Mouse (Mus musculus): ENCODE measurements at regions not wholly inside any gene's neighbourhood (a gene's known extent, or its start where the extent isn't known, plus 50 kb on each side); places are given as distances from the start of the nearest gene placed in this dataset.

DNA sequence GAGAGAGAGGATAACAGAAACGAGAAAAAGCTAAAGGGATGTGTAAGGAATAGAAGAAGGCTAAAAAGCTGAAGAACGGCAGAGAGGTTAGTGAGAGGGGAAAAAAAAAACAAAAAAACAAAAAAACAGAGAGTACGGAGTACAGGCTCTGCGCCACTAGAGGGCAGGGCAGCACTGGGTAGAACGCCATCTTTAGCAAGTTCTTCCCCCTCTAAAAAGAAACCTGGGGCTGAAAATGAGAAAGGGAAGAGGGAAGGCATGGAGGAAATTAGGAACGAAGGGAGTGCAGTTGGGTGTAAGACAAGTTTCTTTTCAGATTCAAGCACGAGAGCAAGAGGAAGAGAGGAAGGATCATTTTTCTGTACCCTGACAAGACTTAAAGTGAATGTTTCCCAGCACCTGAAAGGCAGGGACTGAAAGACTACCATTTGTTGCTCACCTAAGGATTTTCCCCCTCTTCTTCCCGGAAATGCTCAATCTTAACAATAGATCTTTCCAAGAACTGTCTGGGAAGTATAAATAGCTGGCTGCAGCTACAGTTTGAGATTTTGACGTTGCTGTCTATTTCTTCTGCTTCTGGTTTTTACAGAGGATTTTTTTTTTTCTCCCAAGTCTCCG is 195.6 kb downstream of the Fam198b start:
- peak; percentile 88 for TF ChIP-seq CTCF (IDR thresholded peaks at IDR 0.05; ENCODE audit: low read depth)
- WGBS = 11% methylated on average over 10 of the region's 10 CpGs

DNA sequence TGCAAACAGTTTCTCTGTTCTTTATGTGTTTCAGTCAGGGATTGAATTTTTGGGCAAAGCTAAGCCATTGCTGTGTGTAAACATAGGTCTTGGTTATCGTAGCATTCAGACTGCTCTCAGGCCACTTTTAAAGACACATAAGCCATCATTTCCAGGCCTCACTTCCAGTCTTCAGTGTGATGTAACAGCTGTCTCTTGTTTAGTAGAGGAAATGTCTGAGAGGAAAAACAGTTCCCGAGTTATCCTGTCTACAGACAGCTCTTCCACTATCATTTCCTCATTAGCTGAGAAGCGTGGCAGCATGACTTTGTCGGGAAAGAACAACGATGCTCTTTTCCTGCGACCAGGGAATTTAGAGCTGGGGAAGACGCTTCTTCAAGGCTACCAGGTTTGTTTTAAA is 196.9 kb downstream of the Fam198b start:
- no peaks in the 10 kb centered on the region for H3K36me3 ChIP-seq (ENCODE audit: insufficient read depth)
- H3K4me3 ChIP-seq (ENCODE audit: low read depth, low read length) = no peak overlapping the region
- ATAC-seq (ENCODE audit: insufficient read depth) (peak; percentile 65; the same call in 1 of the 2 replicates), DNase-seq (peak; percentile 60)
- H3K27ac ChIP-seq (ENCODE audit: low read depth) = no peak overlapping the region
- 23% methylated on average over 7 of the region's 7 CpGs for WGBS
- TF ChIP-seq CTCF (IDR thresholded peaks at IDR 0.05; ENCODE audit: low read depth) = no peak
- no peaks in the 10 kb centered on the region for H3K27me3 ChIP-seq (ENCODE audit: insufficient read depth, low read length)
- H3K9ac ChIP-seq = no peak overlapping the region
- no peaks in the 10 kb centered on the region for H3K9me3 ChIP-seq (ENCODE audit: low read depth, low read length)
- H3K4me1 ChIP-seq (ENCODE audit: insufficient read depth) = no peaks in the 10 kb centered on the region
- H3K4me2 ChIP-seq = no peak overlapping the region

More for the DNA sequence above, 195.6 kb downstream of the Fam198b start:
- no peak overlapping the region for H3K27ac ChIP-seq (ENCODE audit: low read depth)
- ATAC-seq (ENCODE audit: insufficient read depth) = peak; percentile 38; the same call in 1 of the 2 replicates
- DNase-seq = peak; percentile 91
- H3K9me3 ChIP-seq (ENCODE audit: low read depth, low read length) = no peaks in the 10 kb centered on the region
- H3K4me1 ChIP-seq (ENCODE audit: insufficient read depth) = no peaks in the 10 kb centered on the region
- H3K27me3 ChIP-seq (ENCODE audit: insufficient read depth, low read length) = no peaks in the 10 kb centered on the region
- H3K4me2 ChIP-seq = peak overlapping the region; percentile 48
- no peak overlapping the region for H3K9ac ChIP-seq
- H3K36me3 ChIP-seq (ENCODE audit: insufficient read depth) = no peaks in the 10 kb centered on the region
- H3K4me3 ChIP-seq (ENCODE audit: low read depth, low read length) = no peak overlapping the region

DNA sequence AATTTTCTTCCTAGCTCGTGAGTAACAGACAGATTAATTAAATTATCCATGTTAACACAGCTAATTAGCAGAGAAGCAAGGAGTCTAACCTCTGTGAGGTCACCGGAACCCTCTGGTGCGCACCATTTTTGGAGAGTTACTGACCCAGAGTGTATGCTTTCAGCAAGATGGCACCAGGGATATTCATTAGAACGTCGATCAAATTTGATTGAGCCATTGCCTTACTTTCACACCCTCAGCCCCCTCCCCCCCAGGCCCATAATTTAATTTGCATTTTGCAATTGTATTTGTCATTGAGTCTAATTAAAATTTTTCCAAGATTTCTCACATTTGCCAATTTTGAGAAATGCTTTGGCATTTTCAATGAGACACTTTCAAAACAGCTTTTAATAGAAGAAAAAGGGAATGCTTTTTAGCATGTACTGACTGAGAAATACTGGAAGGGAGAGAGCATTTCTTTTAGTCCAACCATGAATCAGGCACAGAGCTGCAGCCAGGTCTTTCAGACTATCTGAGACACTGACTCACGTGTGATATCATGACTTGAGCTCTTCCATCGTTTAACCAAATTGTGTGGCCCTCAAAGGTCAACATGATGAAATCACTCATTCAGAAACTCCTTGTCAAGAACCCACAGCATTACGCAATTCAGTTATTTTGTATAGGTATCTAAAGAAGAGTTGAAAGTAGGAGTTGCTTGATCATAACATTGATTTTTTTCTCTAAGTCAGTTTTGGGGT is 198.6 kb downstream of the Fam198b start:
- no peak overlapping the region for H3K27ac ChIP-seq (ENCODE audit: low read depth)
- no peak overlapping the region for H3K4me3 ChIP-seq (ENCODE audit: low read depth, low read length)
- no peak overlapping the region for H3K9ac ChIP-seq
- no peak for TF ChIP-seq CTCF (IDR thresholded peaks at IDR 0.05; ENCODE audit: low read depth)
- no peak for DNase-seq
- H3K4me1 ChIP-seq (ENCODE audit: insufficient read depth) = no peaks in the 10 kb centered on the region
- WGBS = 72% methylated on average over 8 of the region's 8 CpGs
- H3K4me2 ChIP-seq = no peak overlapping the region
- no peaks in the 10 kb centered on the region for H3K27me3 ChIP-seq (ENCODE audit: insufficient read depth, low read length)
- no peaks in the 10 kb centered on the region for H3K36me3 ChIP-seq (ENCODE audit: insufficient read depth)
- no peaks in the 10 kb centered on the region for H3K9me3 ChIP-seq (ENCODE audit: low read depth, low read length)
- ATAC-seq (ENCODE audit: insufficient read depth) = no peak

DNA sequence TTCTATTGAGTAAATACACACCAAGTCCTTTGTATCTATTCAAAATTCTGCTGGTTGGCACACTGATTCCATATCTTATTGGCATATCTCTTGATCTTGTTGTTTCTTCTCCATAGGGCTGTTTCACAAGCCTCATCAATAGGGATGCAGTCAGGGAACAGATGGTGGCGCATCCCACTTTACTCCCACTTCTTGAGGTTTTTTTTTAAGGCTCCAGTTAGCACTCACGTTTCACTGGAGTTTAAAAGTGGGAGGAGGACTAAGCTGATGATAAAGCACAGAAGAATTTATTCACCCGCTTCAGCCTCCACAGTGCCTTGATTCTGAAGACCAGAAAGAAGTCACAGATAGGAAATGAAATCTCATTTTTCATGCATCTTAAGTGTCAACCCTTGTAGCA is 199.8 kb downstream of the Fam198b start:
- no peaks in the 10 kb centered on the region for H3K36me3 ChIP-seq (ENCODE audit: insufficient read depth)
- ATAC-seq (ENCODE audit: insufficient read depth) (no peak), DNase-seq (no peak)
- H3K4me3 ChIP-seq (ENCODE audit: low read depth, low read length) = no peak overlapping the region
- H3K27ac ChIP-seq (ENCODE audit: low read depth) = no peak overlapping the region
- H3K4me1 ChIP-seq (ENCODE audit: insufficient read depth) = no peaks in the 10 kb centered on the region
- no peak overlapping the region for H3K9ac ChIP-seq
- TF ChIP-seq CTCF (IDR thresholded peaks at IDR 0.05; ENCODE audit: low read depth) = no peak
- WGBS = 54% methylated on average over 3 of the region's 3 CpGs
- no peaks in the 10 kb centered on the region for H3K27me3 ChIP-seq (ENCODE audit: insufficient read depth, low read length)
- H3K9me3 ChIP-seq (ENCODE audit: low read depth, low read length) = no peaks in the 10 kb centered on the region
- no peak overlapping the region for H3K4me2 ChIP-seq

DNA sequence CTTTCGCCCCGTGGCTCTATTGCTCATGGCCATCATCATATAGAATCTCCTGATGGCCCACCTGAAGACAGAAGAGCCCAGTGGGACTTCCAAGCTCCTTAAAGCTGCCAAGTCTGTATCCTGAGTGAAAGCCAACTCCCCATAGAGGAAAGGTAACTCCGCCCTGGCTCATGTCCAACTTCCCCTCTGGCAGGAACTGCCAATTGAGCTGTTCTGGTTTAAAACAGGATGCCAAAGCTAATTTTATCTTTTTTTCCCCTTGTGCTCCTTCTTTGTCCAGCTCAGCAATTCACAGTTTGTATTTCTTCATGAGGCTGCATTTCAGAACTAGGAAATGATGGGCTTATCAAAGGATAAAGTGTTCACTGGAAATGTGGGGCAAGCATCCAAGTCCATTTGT is 215.3 kb downstream of the Fam198b start:
- peak; percentile 57 for DNase-seq

DNA sequence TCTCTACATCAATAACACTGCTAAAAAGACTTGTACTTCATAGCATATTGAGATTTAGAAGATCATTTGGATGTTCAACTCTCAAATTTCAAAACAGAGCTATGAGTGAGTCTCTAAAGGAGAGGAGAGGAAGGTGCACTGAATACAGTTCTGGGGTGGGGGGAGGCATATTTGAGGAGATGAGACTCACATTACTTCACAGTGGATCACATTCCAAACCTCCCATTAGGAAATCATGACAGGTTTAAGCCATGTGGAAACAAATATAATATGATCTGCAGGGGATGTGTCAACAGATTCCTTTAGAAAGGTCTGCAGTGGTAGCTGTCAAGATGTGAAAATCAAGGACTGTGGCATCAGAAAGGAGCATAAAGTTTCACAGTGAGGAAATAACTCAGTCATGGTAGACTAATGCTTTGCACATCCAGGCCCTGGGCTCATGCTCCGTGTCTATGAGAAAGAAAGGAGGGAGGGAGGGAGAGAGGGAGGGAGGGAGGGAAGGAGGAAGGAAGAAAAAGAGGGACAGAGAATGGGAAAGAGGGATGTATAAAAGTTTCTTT is 235.9 kb downstream of the Fam198b start:
- no peaks in the 10 kb centered on the region for H3K27me3 ChIP-seq (ENCODE audit: insufficient read depth, low read length)
- ATAC-seq (ENCODE audit: insufficient read depth) = no peak
- H3K4me1 ChIP-seq (ENCODE audit: insufficient read depth) = no peaks in the 10 kb centered on the region
- H3K9me3 ChIP-seq (ENCODE audit: low read depth, low read length) = no peaks in the 10 kb centered on the region
- TF ChIP-seq CTCF (IDR thresholded peaks at IDR 0.05; ENCODE audit: low read depth) = no peak
- DNase-seq = no peak
- no peak overlapping the region for H3K27ac ChIP-seq (ENCODE audit: low read depth)
- H3K4me3 ChIP-seq (ENCODE audit: low read depth, low read length) = no peak overlapping the region
- H3K9ac ChIP-seq = no peak overlapping the region
- H3K36me3 ChIP-seq (ENCODE audit: insufficient read depth) = no peaks in the 10 kb centered on the region
- 67% methylated on average over 1 of the region's 1 CpGs for WGBS
- no peak overlapping the region for H3K4me2 ChIP-seq

More for the DNA sequence above, 215.3 kb downstream of the Fam198b start:
- no peak for TF ChIP-seq CTCF (IDR thresholded peaks at IDR 0.05; ENCODE audit: low read depth)
- no peak overlapping the region for H3K9ac ChIP-seq
- 78% methylated on average over 3 of the region's 3 CpGs for WGBS
- ATAC-seq (ENCODE audit: insufficient read depth) = no peak
- no peaks in the 10 kb centered on the region for H3K4me1 ChIP-seq (ENCODE audit: insufficient read depth)
- no peak overlapping the region for H3K27ac ChIP-seq (ENCODE audit: low read depth)
- H3K4me3 ChIP-seq (ENCODE audit: low read depth, low read length) = no peak overlapping the region
- H3K4me2 ChIP-seq = no peak overlapping the region
- H3K27me3 ChIP-seq (ENCODE audit: insufficient read depth, low read length) = no peaks in the 10 kb centered on the region
- no peaks in the 10 kb centered on the region for H3K9me3 ChIP-seq (ENCODE audit: low read depth, low read length)
- no peaks in the 10 kb centered on the region for H3K36me3 ChIP-seq (ENCODE audit: insufficient read depth)

DNA sequence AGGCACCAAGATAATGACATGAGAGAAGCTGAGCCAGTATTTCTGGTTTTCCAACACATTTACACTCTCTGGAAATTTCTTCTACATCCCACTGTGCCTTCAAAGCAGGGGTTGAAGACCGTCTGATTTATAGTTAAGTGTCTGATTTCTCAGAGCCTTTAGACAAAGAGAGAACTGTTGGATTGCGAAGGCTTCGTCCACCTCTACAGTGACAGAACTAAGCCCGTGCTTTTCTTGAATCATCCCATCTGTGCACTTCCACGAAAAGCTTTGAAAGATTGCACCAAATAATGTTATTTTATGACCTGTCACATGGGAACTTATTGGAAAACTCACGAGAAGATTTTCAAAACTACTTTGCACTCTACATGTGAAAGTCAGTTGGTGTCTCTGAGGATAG is 239.3 kb downstream of the Fam198b start:
- no peaks in the 10 kb centered on the region for H3K36me3 ChIP-seq (ENCODE audit: insufficient read depth)
- no peaks in the 10 kb centered on the region for H3K9me3 ChIP-seq (ENCODE audit: low read depth, low read length)
- DNase-seq (no peak), ATAC-seq (ENCODE audit: insufficient read depth) (no peak)
- TF ChIP-seq CTCF (IDR thresholded peaks at IDR 0.05; ENCODE audit: low read depth) = no peak
- H3K4me3 ChIP-seq (ENCODE audit: low read depth, low read length) = no peak overlapping the region
- no peaks in the 10 kb centered on the region for H3K4me1 ChIP-seq (ENCODE audit: insufficient read depth)
- no peaks in the 10 kb centered on the region for H3K27me3 ChIP-seq (ENCODE audit: insufficient read depth, low read length)
- no peak overlapping the region for H3K9ac ChIP-seq
- WGBS = 60% methylated on average over 6 of the region's 6 CpGs
- no peak overlapping the region for H3K4me2 ChIP-seq
- no peak overlapping the region for H3K27ac ChIP-seq (ENCODE audit: low read depth)

All from lung, embryonic 14.5 days (tissue).